Comparison of ENCODE assay signal across 7 mouse cellular contexts in the genomic region with DNA sequence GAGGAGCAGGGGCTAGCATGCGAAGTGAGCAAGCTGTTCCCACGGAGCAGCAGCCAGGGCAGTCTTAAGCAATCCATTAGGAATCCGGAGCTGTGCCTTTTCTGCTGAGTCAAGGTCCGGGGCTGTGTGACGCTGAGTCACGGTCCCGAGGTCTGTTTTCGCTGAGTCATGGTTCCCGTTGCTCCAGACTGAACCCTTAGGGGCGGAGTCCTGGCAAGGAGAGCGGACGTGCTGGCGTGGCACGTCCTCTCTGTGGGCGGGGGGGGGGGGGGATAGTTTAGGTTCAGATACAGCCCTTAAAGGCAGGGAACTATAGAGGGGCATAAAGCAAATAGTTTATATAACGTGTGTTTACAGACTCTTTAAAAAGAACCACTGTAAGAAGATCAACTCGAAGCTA. TPM values are rescaled to one million over a fixed set of nuclear protein-coding genes. Genes with fewer than 3 reads are reported as not detected.
DNase-seq lines count a peak whose midpoint lies in the region; ATAC-seq and TF ChIP-seq lines count a peak whose summit lies in the region.

No protein-coding gene starts in this region.

- peak overlapping the region; percentile 31 for H3K4me3 ChIP-seq in embryonic facial prominence, embryonic 13.5 days
- H3K4me3 ChIP-seq in kidney, adult 2 months (ENCODE audit: insufficient read depth, low read depth, low read length), result peak overlapping the region; percentile 29; the same call in 1 of the 2 replicates
- peak overlapping the region; percentile 30 for H3K4me3 ChIP-seq in limb, embryonic 12.5 days (replicated peaks)
- peak overlapping the region; percentile 27 for H3K4me3 ChIP-seq in midbrain, embryonic 15.5 days
- H3K4me3 ChIP-seq in spleen, adult 2 months (ENCODE audit: extremely low read depth, insufficient read depth, insufficient read length), result peak overlapping the region; percentile 4; the same call in 1 of the 2 replicates

- no peaks in the 10 kb centered on the region for H3K9me3 ChIP-seq in embryonic facial prominence, embryonic 13.5 days
- H3K9me3 ChIP-seq in limb, embryonic 12.5 days, result no peaks in the 10 kb centered on the region
- no peaks in the 10 kb centered on the region for H3K9me3 ChIP-seq in midbrain, embryonic 15.5 days

- TF ChIP-seq CTCF in kidney, adult 2 months (conservative IDR thresholded peaks at IDR 0.05; ENCODE audit: insufficient read depth, insufficient read length, low read depth, low read length), result no peak
- no peak for TF ChIP-seq CTCF in spleen, adult 2 months (IDR thresholded peaks at IDR 0.05; ENCODE audit: extremely low read depth, insufficient read depth, insufficient read length, insufficient replicate concordance)

- peak; percentile 92 for DNase-seq in adrenal gland, postnatal 25 days
- peak; percentile 96 to 97 for DNase-seq in heart, adult 18-20 months
- peak; percentile 98 for DNase-seq in kidney, adult 2 months
- peak in 1 of 2 experiments; percentile 38 for DNase-seq in spleen, adult 2 months (ENCODE audit: low read depth in 1 of 2, low spot score in 2 of 2)

- TF ChIP-seq POLR2A in kidney, adult 2 months (IDR thresholded peaks at IDR 0.05; ENCODE audit: low read depth, low read length), result no peak
- no peak for TF ChIP-seq POLR2A in spleen, adult 2 months (IDR thresholded peaks at IDR 0.05; ENCODE audit: low read depth, low read length)

- no peak overlapping the region for H3K27ac ChIP-seq in embryonic facial prominence, embryonic 13.5 days
- H3K27ac ChIP-seq in kidney, adult 2 months (ENCODE audit: insufficient read depth, low read depth, low read length), result no peak overlapping the region
- no peak overlapping the region for H3K27ac ChIP-seq in limb, embryonic 12.5 days
- H3K27ac ChIP-seq in midbrain, embryonic 15.5 days, result no peak overlapping the region
- H3K27ac ChIP-seq in spleen, adult 2 months (ENCODE audit: insufficient read depth, low read length), result peak overlapping the region; percentile 4; the same call in 1 of the 2 replicates

- H3K36me3 ChIP-seq in embryonic facial prominence, embryonic 13.5 days, result no peaks in the 10 kb centered on the region
- no peaks in the 10 kb centered on the region for H3K36me3 ChIP-seq in kidney, adult 2 months (ENCODE audit: control insufficient read depth, insufficient read depth, low read length)
- no peaks in the 10 kb centered on the region for H3K36me3 ChIP-seq in limb, embryonic 12.5 days
- no peaks in the 10 kb centered on the region for H3K36me3 ChIP-seq in midbrain, embryonic 15.5 days (replicated peaks)
- no peaks in the 10 kb centered on the region for H3K36me3 ChIP-seq in spleen, adult 2 months (ENCODE audit: control insufficient read depth, insufficient read depth, low read length)

- H3K27me3 ChIP-seq in embryonic facial prominence, embryonic 13.5 days, result no peaks in the 10 kb centered on the region
- H3K27me3 ChIP-seq in kidney, adult 2 months (replicated peaks; ENCODE audit: control insufficient read depth, insufficient read depth, low read length), result no peaks in the 10 kb centered on the region
- no peaks in the 10 kb centered on the region for H3K27me3 ChIP-seq in limb, embryonic 12.5 days
- H3K27me3 ChIP-seq in midbrain, embryonic 15.5 days (replicated peaks), result no peaks in the 10 kb centered on the region
- H3K27me3 ChIP-seq in spleen, adult 2 months (ENCODE audit: control insufficient read depth, insufficient read depth, low read length), result no peaks in the 10 kb centered on the region

- WGBS in embryonic facial prominence, embryonic 13.5 days, result 3% methylated on average over 17 of the region's 17 CpGs
- WGBS in kidney, adult 2 months, result 1% methylated on average over 17 of the region's 17 CpGs
- 5% methylated on average over 17 of the region's 17 CpGs for WGBS in limb, embryonic 12.5 days
- 4% methylated on average over 17 of the region's 17 CpGs for WGBS in midbrain, embryonic 15.5 days
- whole genome bisulfite sequencing in spleen, adult 2 months, result 7% methylated on average over 17 of the region's 17 CpGs

- no peak overlapping the region for H3K9ac ChIP-seq in embryonic facial prominence, embryonic 13.5 days
- H3K9ac ChIP-seq in limb, embryonic 12.5 days (replicated peaks), result no peak overlapping the region; the same call in 1 of the 2 replicates
- H3K9ac ChIP-seq in midbrain, embryonic 15.5 days, result peak overlapping the region; percentile 31; the same call in 1 of the 2 replicates

- ATAC-seq in embryonic facial prominence, embryonic 13.5 days (ENCODE audit: insufficient number of reproducible peaks, insufficient read depth, low FRiP score, low TSS enrichment, low read depth), result peak; percentile 94
- ATAC-seq in limb, embryonic 12.5 days (ENCODE audit: insufficient number of reproducible peaks, insufficient read depth, low FRiP score, low TSS enrichment, low read depth), result peak; percentile 93
- peak; percentile 93 for ATAC-seq in midbrain, embryonic 15.5 days (replicated peaks)

- H3K4me1 ChIP-seq in embryonic facial prominence, embryonic 13.5 days, result peaks cover 5% of the 10 kb centered on the region
- H3K4me1 ChIP-seq in kidney, adult 2 months (ENCODE audit: control insufficient read depth, insufficient read depth, low read length), result peaks cover 14% of the 10 kb centered on the region
- H3K4me1 ChIP-seq in limb, embryonic 12.5 days (replicated peaks), result peaks cover 6% of the 10 kb centered on the region; the same call in 1 of the 2 replicates
- peaks cover 7% of the 10 kb centered on the region; the same call in 1 of the 2 replicates for H3K4me1 ChIP-seq in midbrain, embryonic 15.5 days
- peaks cover 13% of the 10 kb centered on the region; the same call in 1 of the 2 replicates for H3K4me1 ChIP-seq in spleen, adult 2 months (ENCODE audit: control insufficient read depth, insufficient read depth, insufficient read length)

- H3K4me2 ChIP-seq in embryonic facial prominence, embryonic 13.5 days, result peak overlapping the region; percentile 57
- H3K4me2 ChIP-seq in limb, embryonic 12.5 days, result peak overlapping the region; percentile 55
- H3K4me2 ChIP-seq in midbrain, embryonic 15.5 days, result peak overlapping the region; percentile 52

RNA-seq across cellular contexts. Expression of gene Hmox1, which starts 9.6 kb away (rescaled TPM):
- 26.3 and 44.3 TPM in 2 replicates for total RNA-seq in adrenal gland, postnatal 25 days (2021)
- polyA plus RNA-seq in embryonic facial prominence, embryonic 13.5 days (2015; fragmentation: Nextera tagmentation; extraction: Ambion mirVana), result 24.0 and 29.0 TPM in 2 replicates
- total RNA-seq in heart, adult 18-20 months (2021), result 10 to 100 TPM; 10.3 to 17.5 TPM
- 22.5 and 25.7 TPM in 2 replicates for polyA plus RNA-seq in kidney, adult 2 months (2012; rRNA removed)
- 19.3 and 23.4 TPM in 2 replicates for polyA plus RNA-seq in limb, embryonic 12.5 days (2016; fragmentation: Nextera tagmentation; extraction: Ambion mirVana)
- polyA plus RNA-seq in midbrain, embryonic 15.5 days (2015; fragmentation: Nextera tagmentation; extraction: Ambion mirVana), result 11.6 and 14.2 TPM in 2 replicates
- 222 and 386 TPM in 2 replicates for polyA plus RNA-seq in spleen, adult 2 months (2012; rRNA removed)

RNA-seq across cellular contexts. Expression of gene Mcm5, which starts 25.5 kb away (rescaled TPM):
- 24.2 and 26.3 TPM in 2 replicates for total RNA-seq in adrenal gland, postnatal 25 days (2021)
- 159 and 177 TPM in 2 replicates for polyA plus RNA-seq in embryonic facial prominence, embryonic 13.5 days (2015; fragmentation: Nextera tagmentation; extraction: Ambion mirVana)
- 1 to 10 TPM; 3.3 to 5.1 TPM for total RNA-seq in heart, adult 18-20 months (2021)
- polyA plus RNA-seq in kidney, adult 2 months (2012; rRNA removed), result 5.7 and 6.0 TPM in 2 replicates
- 250 and 255 TPM in 2 replicates for polyA plus RNA-seq in limb, embryonic 12.5 days (2016; fragmentation: Nextera tagmentation; extraction: Ambion mirVana)
- polyA plus RNA-seq in midbrain, embryonic 15.5 days (2015; fragmentation: Nextera tagmentation; extraction: Ambion mirVana), result 34.0 and 34.2 TPM in 2 replicates
- polyA plus RNA-seq in spleen, adult 2 months (2012; rRNA removed), result 34.8 and 44.1 TPM in 2 replicates

RNA-seq across cellular contexts. Expression of gene Tom1, which starts 50.3 kb away (rescaled TPM):
- 36.1 and 45.9 TPM in 2 replicates for total RNA-seq in adrenal gland, postnatal 25 days (2021)
- 25.8 and 31.9 TPM in 2 replicates for polyA plus RNA-seq in embryonic facial prominence, embryonic 13.5 days (2015; fragmentation: Nextera tagmentation; extraction: Ambion mirVana)
- 10 to 100 TPM; 57.9 to 63.7 TPM for total RNA-seq in heart, adult 18-20 months (2021)
- polyA plus RNA-seq in kidney, adult 2 months (2012; rRNA removed), result 84.8 and 89.1 TPM in 2 replicates
- polyA plus RNA-seq in limb, embryonic 12.5 days (2016; fragmentation: Nextera tagmentation; extraction: Ambion mirVana), result 29.1 and 31.4 TPM in 2 replicates
- polyA plus RNA-seq in midbrain, embryonic 15.5 days (2015; fragmentation: Nextera tagmentation; extraction: Ambion mirVana), result 32.0 and 34.3 TPM in 2 replicates
- polyA plus RNA-seq in spleen, adult 2 months (2012; rRNA removed), result 24.7 and 29.7 TPM in 2 replicates
